Mouse (Mus musculus): ENCODE results near the gene Sf3a1.

DNA sequence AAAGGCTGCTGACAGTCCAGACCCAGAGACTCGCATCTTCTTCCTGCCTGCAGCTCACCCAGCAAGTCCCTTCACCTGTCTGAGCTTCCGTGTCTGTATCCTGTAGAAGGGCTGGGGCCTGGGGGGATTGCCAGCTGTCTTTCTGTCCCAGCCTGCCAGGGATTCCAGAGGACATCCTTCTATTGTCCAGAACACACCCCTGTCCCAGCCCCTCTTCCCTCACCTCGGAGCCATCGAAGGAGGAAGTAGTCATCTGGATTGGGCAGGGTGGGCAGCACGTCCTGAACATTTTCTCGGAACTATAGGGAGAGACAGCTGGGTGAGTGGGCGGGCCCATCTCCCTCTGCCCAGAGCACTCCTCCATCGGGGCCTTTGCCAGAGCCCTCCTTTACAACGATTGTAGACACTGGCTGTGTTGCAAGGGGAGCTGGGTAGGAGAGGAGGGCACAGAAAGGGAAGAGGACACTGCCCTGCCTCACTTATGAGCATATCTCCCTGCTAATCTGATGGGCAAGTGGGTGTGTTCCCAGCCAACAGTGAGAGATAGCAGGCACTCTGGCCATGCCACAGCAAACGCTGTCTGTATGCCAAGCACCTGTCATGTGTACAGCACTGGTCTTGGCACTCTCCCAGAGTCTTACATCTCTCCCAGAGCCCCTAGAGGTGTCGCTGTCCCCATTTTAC lies 43.5 kb upstream of the Sf3a1 start:
- no peak for TF ChIP-seq CTCF (IDR thresholded peaks at IDR 0.05; ENCODE audit: low read depth, low read length)
- no peak for TF ChIP-seq POLR2A (IDR thresholded peaks at IDR 0.05; ENCODE audit: borderline replicate concordance, low read depth, low read length)
